Mouse (Mus musculus) brain, embryonic 14.5 days (tissue): ENCODE data around the gene Mettl9.

Source experiments
- CTCF ChIP-seq: fragments of 200-500 bp; IDR thresholded peaks from 2 replicates; pipeline ENCODE4 v1.5.1; 2012; ENCODE audit warnings: inconsistent platforms, mild to moderate bottlenecking, moderate library complexity, borderline replicate concordance; ENCODE audit not compliant: insufficient read depth, insufficient read length; ENCODE audit errors: extremely low read depth
- POLR2A ChIP-seq: fragments of 200-500 bp; IDR thresholded peaks from 2 replicates; pipeline ENCODE4 v1.6.1; 2012; ENCODE audit warnings: mild to moderate bottlenecking, inconsistent platforms, borderline replicate concordance; ENCODE audit not compliant: poor library complexity, insufficient read depth, insufficient read length, severe bottlenecking; ENCODE audit errors: extremely low read depth

GRCm38 (mm10) chr7:121081816-121082215, 47.6 kb downstream of the Mettl9 start:
- TF ChIP-seq POLR2A (no peak), CTCF (no peak)
